Mouse (Mus musculus) spleen, adult 10 weeks (tissue): ENCODE results near the gene Grb2. TPM values are rescaled to one million over a fixed set of nuclear protein-coding genes. Genes with fewer than 3 reads are reported as not detected.

Experiments
- polyA plus RNA-seq: library from polyadenylated mRNA; stranded (reverse); fragments of 350-450 nt; fragmentation: Illumina TruSeq; extraction: RNeasy Lipid Tissue Mini Kit (QIAGEN cat#74804); gene quantifications from one replicate; pipeline ENCODE4 v1.2.3, GENCODE M21; 2015; ENCODE audit warnings: low replicate concordance; ENCODE audit not compliant: insufficient read depth

Grb2 gene
- 264 TPM for polyA plus RNA-seq

DNA sequence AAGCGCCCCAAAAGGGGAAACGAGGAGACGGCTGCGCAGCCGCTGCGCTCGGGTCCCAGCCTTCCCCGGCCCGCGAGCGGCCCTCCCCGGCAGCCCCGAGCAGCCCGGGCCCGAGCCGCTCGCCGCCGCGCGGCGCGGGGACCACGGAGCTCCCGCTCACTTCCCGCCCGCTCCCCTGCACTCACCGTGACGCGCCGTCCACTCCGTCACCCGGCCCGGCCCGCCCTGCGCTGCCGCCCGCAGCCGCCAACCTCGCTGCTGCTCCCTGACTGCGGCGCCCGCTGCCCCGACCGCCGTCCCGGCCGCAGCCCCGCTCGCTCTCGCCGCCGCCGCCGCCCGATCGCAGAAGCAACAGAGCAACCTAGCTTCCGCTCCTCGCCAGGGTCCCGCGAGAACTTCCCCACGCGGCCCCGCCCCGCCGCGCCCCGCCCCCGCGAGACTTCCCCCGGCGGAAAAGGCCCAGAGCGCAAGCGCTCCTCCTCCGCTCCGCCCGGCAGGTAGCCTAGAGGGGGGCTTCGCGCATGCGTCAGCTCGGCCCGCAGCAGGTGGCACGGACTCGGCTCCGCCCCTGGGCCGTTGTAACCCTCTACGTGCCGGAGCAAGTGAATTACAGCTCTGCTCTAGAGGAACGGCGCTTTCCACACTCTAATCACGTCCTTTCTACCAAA, at the start of gene Grb2:
Gene Grb2, minus strand, starts transcription at position 389 of the 668 bp plus-strand sequence.

DNA sequence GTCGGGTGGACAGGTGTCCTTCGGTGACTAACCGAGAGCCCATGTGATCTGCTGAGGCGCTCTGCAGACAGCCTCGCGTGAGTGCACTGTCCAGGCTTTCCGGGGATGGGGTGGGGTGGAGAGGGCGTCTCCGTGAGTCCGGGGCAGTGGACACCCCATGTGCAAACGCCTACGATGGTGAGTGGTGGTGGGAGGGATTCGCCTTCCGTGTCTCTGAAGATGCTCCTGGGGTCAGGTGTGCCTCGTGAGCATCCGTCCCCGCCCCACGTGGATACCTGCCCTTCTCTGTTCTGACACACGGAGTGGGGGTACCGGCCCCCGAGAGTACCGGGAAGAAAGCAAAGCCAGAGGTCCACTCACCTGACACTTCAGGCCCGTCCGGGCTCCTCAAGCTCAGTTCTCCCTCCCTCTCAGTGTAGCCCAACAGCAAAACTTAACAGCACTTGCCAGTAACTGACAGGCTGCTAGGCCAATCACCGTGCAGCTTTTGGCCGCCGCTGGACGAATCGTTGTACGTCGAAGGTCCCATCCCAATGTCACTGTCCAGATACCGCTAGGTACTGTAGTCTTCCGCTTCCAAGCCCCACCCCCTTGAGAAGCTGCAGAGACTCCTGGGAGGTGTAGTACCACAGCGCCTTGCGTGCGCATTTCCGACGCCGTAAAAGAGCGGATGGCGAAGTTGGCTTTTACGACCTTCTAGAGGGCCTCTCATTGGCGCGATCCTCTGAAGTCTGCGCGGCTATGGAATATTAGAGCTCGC, 80.5 kb downstream of the Grb2 start, which contains the start of gene Slc25a19:
Gene Slc25a19, minus strand, starts transcription at position 591 of the 760 bp plus-strand sequence.

DNA sequence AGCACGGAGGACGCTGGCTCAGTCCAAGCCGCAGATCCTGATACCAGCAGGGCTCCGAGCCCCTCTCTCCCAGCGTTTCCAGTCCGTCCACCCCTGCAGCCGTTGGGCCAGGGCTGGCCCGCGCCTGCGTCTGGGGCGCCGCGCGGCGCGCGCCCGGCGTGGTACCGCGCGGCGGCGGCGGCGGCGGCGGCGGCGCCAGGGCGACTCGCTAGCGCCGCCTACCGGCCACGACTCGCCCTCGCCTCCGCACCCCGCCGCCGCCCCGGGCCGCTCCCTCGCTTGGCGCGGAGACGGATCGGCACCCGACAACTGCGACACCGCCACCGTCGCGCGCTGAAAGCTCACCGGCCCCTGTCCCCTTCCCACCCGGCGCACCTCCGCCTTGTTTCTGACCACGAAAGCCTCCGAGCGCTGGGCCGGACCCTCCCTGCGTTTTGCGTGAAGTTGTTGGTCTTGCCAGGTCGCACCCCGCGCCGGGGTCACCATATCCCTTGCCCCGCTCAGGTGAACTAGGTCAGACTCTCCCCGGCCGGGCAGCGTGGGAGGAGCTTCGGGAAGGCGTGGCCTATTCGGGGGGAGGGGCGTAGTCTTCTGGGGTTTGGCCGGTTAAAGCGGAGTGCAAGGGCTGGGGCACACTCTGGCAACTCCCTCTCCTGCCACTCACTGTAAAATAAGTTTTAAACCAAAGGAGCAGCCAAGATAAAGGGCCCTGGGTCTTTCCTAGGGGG, 95.8 kb downstream of the Grb2 start, which contains the start of gene Mif4gd:
Gene Mif4gd, minus strand, starts transcription at position 560 of the 728 bp plus-strand sequence.

DNA sequence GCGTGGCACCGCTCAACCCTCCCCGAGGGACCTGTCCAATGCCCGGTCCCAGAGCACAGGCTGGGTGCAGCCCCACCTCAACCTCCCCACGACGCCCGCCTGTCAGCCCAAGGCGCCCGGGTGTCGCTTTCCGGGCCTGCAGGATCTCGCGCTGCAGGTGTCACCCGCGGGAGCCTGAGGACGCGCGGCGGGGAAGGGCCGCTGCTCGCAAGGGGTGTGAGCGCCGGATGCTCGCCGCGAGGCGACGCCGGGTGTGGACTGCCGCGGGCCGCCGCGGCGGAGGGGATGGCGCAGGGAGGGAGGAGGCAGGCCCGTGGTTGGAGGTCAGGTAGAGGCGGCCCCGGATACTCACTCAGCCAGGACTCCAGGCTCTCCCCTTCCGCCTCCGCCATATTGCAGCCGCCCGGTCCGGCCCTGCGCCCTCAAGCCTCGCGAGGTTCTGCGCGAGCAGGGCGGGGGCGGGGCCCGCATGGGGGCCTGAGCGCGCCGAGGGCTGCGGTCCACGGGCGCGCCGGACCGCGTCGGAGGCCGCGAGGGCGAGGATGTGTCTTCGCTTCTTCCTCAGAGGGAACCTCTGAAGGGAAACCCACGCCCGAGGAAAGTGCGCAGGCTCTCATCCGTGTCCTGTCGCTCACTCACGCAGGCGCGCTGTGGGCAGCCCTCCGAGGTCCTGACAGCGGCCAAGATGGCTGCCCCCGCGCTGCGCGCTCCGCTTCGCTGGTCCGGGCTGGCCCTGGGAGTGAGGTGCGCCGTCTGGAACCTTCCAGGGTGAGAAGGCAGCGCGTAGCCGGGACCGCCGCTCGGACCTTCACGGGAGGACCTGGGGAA, 104.7 kb downstream of the Grb2 start, which contains the start of the genes Mrps7 and Gga3:
Gene Mrps7, plus strand, starts transcription at position 450 of the 828 bp plus-strand sequence.
Gene Gga3, minus strand, starts transcription at position 576 of the 828 bp plus-strand sequence.

Other genes starting within 250 kb of the Grb2 start
- gene Slc16a5, start 246.1 kb downstream of the Grb2 start, polyA plus RNA-seq: 6.9 TPM
- gene Armc7, start 232.9 kb downstream of the Grb2 start, polyA plus RNA-seq: 16.0 TPM
- 60.8 TPM for gene Nt5c, start 216.7 kb downstream of the Grb2 start, polyA plus RNA-seq
- gene Jpt1, start 194.2 kb downstream of the Grb2 start, polyA plus RNA-seq: 133 TPM
- gene Sumo2, start 172.3 kb downstream of the Grb2 start, polyA plus RNA-seq: 663 TPM
- gene Nup85, start 144.2 kb downstream of the Grb2 start, polyA plus RNA-seq: 89.0 TPM
- 23.8 TPM for gene Mrps7, start 104.7 kb downstream of the Grb2 start, polyA plus RNA-seq
- gene Gga3, start 104.5 kb downstream of the Grb2 start, polyA plus RNA-seq: 52.1 TPM
- 145 TPM for gene Mif4gd, start 95.6 kb downstream of the Grb2 start, polyA plus RNA-seq
- 58.5 TPM for gene Slc25a19, start 80.3 kb downstream of the Grb2 start, polyA plus RNA-seq
- gene Tmem94, start 56.8 kb upstream of the Grb2 start, polyA plus RNA-seq: 7.2 TPM
- 3.5 TPM for gene Caskin2, start 105.0 kb upstream of the Grb2 start, polyA plus RNA-seq
- 7.3 TPM for gene Tsen54, start 106.1 kb upstream of the Grb2 start, polyA plus RNA-seq
- 7.2 TPM for gene Llgl2, start 115.5 kb upstream of the Grb2 start, polyA plus RNA-seq
- 0.15 TPM for gene Myo15b, start 149.8 kb upstream of the Grb2 start, polyA plus RNA-seq
- gene Smim5, start 191.4 kb upstream of the Grb2 start, polyA plus RNA-seq: 4.9 TPM
- 0.35 TPM for gene Smim6, start 203.4 kb upstream of the Grb2 start, polyA plus RNA-seq
- gene Sap30bp, start 224.7 kb upstream of the Grb2 start, polyA plus RNA-seq: 46.2 TPM
- 26.4 TPM for gene Recql5, start 224.9 kb upstream of the Grb2 start, polyA plus RNA-seq